Mouse (Mus musculus): ENCODE data around the gene Acat2. TPM values are rescaled to one million over a fixed set of nuclear protein-coding genes. Genes with fewer than 3 reads are reported as not detected.
"Not testable (repeated sequence)": the region's sequence is repeated elsewhere in the genome, so short reads cannot be mapped to it uniquely, and the experiment has no call there.

Gene Acat2
- polyA plus RNA-seq, 1 experiment from 2014 or later = 62.7 TPM

GRCm38 (mm10) chr17:12906436-12906835 is 54.1 kb downstream of the Acat2 start:
- no peak for ATAC-seq
- 88% methylated on average over 9 of the region's 9 CpGs for WGBS
- no peak for TF ChIP-seq CTCF (IDR thresholded peaks at IDR 0.05; ENCODE audit: low read depth)
- H3K9ac ChIP-seq (ENCODE audit: low read depth, low read length) = no peak overlapping the region
- H3K36me3 ChIP-seq (ENCODE audit: control insufficient read depth, insufficient read depth) = peaks cover 36% of the 10 kb centered on the region
- H3K4me1 ChIP-seq (replicated peaks; ENCODE audit: control insufficient read depth, insufficient read depth, low read length) = no peaks in the 10 kb centered on the region
- H3K27me3 ChIP-seq (replicated peaks; ENCODE audit: control insufficient read depth, insufficient read depth, low read length) = no peaks in the 10 kb centered on the region
- no peak overlapping the region for H3K4me2 ChIP-seq (replicated peaks; ENCODE audit: low read depth)
- H3K9me3 ChIP-seq (ENCODE audit: control insufficient read depth) = no peaks in the 10 kb centered on the region
- no peak overlapping the region for H3K27ac ChIP-seq (ENCODE audit: low read depth, low read length)
- no peak overlapping the region for H3K4me3 ChIP-seq (ENCODE audit: low read depth, low read length)

GRCm38 (mm10) chr17:12905810-12906209 is 54.7 kb downstream of the Acat2 start:
- Histone ChIP-seq H3K4me2 (replicated peaks; ENCODE audit: low read depth) (no peak overlapping the region), H3K4me3 (ENCODE audit: low read depth, low read length) (no peak overlapping the region), H3K9me3 (ENCODE audit: control insufficient read depth) (no peaks in the 10 kb centered on the region), H3K36me3 (ENCODE audit: control insufficient read depth, insufficient read depth) (peaks cover 30% of the 10 kb centered on the region), H3K27me3 (replicated peaks; ENCODE audit: control insufficient read depth, insufficient read depth, low read length) (no peaks in the 10 kb centered on the region), H3K4me1 (replicated peaks; ENCODE audit: control insufficient read depth, insufficient read depth, low read length) (no peaks in the 10 kb centered on the region), H3K9ac (ENCODE audit: low read depth, low read length) (no peak overlapping the region), H3K27ac (ENCODE audit: low read depth, low read length) (no peak overlapping the region)
- no peak for TF ChIP-seq CTCF (IDR thresholded peaks at IDR 0.05; ENCODE audit: low read depth)
- no peak for ATAC-seq
- 89% methylated on average over 4 of the region's 4 CpGs for WGBS

GRCm38 (mm10) chr17:12904349-12904748 is 56.2 kb downstream of the Acat2 start:
- no peak for ATAC-seq
- no peak for TF ChIP-seq CTCF (IDR thresholded peaks at IDR 0.05; ENCODE audit: low read depth)
- 81% methylated on average over 1 of the region's 1 CpGs for WGBS

GRCm38 (mm10) chr17:12903372-12904333 is 56.9 kb downstream of the Acat2 start:
- TF ChIP-seq CTCF (IDR thresholded peaks at IDR 0.05; ENCODE audit: low read depth) = no peak
- WGBS = 60% methylated on average over 12 of the region's 12 CpGs
- Histone ChIP-seq H3K27me3 (replicated peaks; ENCODE audit: control insufficient read depth, insufficient read depth, low read length) (no peaks in the 10 kb centered on the region), H3K9ac (ENCODE audit: low read depth, low read length) (no peak overlapping the region), H3K27ac (ENCODE audit: low read depth, low read length) (no peak overlapping the region), H3K4me1 (replicated peaks; ENCODE audit: control insufficient read depth, insufficient read depth, low read length) (no peaks in the 10 kb centered on the region), H3K4me2 (replicated peaks; ENCODE audit: low read depth) (no peak overlapping the region), H3K9me3 (ENCODE audit: control insufficient read depth) (no peaks in the 10 kb centered on the region), H3K36me3 (ENCODE audit: control insufficient read depth, insufficient read depth) (peaks cover 25% of the 10 kb centered on the region), H3K4me3 (ENCODE audit: low read depth, low read length) (no peak overlapping the region)
- ATAC-seq = no peak

More at GRCm38 (mm10) chr17:12904349-12904748, 56.2 kb downstream of the Acat2 start:
- H3K4me3 ChIP-seq (ENCODE audit: low read depth, low read length) = no peak overlapping the region
- H3K27ac ChIP-seq (ENCODE audit: low read depth, low read length) = no peak overlapping the region
- H3K36me3 ChIP-seq (ENCODE audit: control insufficient read depth, insufficient read depth) = peaks cover 22% of the 10 kb centered on the region
- H3K27me3 ChIP-seq (replicated peaks; ENCODE audit: control insufficient read depth, insufficient read depth, low read length) = no peaks in the 10 kb centered on the region
- H3K9ac ChIP-seq (ENCODE audit: low read depth, low read length) = no peak overlapping the region
- no peaks in the 10 kb centered on the region for H3K4me1 ChIP-seq (replicated peaks; ENCODE audit: control insufficient read depth, insufficient read depth, low read length)
- H3K9me3 ChIP-seq (ENCODE audit: control insufficient read depth) = no peaks in the 10 kb centered on the region
- no peak overlapping the region for H3K4me2 ChIP-seq (replicated peaks; ENCODE audit: low read depth)

- Histone ChIP-seq H3K4me3 (ENCODE audit: low read depth, low read length) (no peak overlapping the region), H3K4me2 (replicated peaks; ENCODE audit: low read depth) (no peak overlapping the region), H3K27me3 (replicated peaks; ENCODE audit: control insufficient read depth, insufficient read depth, low read length) (no peaks in the 10 kb centered on the region), H3K4me1 (replicated peaks; ENCODE audit: control insufficient read depth, insufficient read depth, low read length) (no peaks in the 10 kb centered on the region), H3K27ac (ENCODE audit: low read depth, low read length) (no peak overlapping the region), H3K36me3 (ENCODE audit: control insufficient read depth, insufficient read depth) (peaks cover 25% of the 10 kb centered on the region), H3K9ac (ENCODE audit: low read depth, low read length) (no peak overlapping the region), H3K9me3 (ENCODE audit: control insufficient read depth) (no peaks in the 10 kb centered on the region)
- WGBS = 94% methylated on average over 6 of the region's 6 CpGs
- no peak for TF ChIP-seq CTCF (IDR thresholded peaks at IDR 0.05; ENCODE audit: low read depth)
- no peak for ATAC-seq
Measured at GRCm38 (mm10) chr17:12902291-12902690, 58.3 kb downstream of the Acat2 start.

- 36% methylated on average over 2 of the region's 2 CpGs for WGBS
Measured at GRCm38 (mm10) chr17:12898607-12899006, 61.9 kb downstream of the Acat2 start.

More at GRCm38 (mm10) chr17:12898607-12899006, 61.9 kb downstream of the Acat2 start:
- H3K9ac ChIP-seq (ENCODE audit: low read depth, low read length); H3K4me3 ChIP-seq (ENCODE audit: low read depth, low read length); H3K4me2 ChIP-seq (replicated peaks; ENCODE audit: low read depth); ATAC-seq; H3K4me1 ChIP-seq (replicated peaks; ENCODE audit: control insufficient read depth, insufficient read depth, low read length); H3K27me3 ChIP-seq (replicated peaks; ENCODE audit: control insufficient read depth, insufficient read depth, low read length); H3K9me3 ChIP-seq (ENCODE audit: control insufficient read depth); H3K27ac ChIP-seq (ENCODE audit: low read depth, low read length): not testable (repeated sequence)
- H3K36me3 ChIP-seq (ENCODE audit: control insufficient read depth, insufficient read depth) = peaks cover 16% of the 10 kb centered on the region; the same call in 1 of the 2 replicates
